Mouse (Mus musculus): ENCODE measurements around the gene Acsm5.

GRCm38 (mm10) chr7:119521816-119522215, 2.6 kb downstream of the Acsm5 start:
- TF ChIP-seq CTCF (IDR thresholded peaks at IDR 0.05; ENCODE audit: low read depth) = no peak
- TF ChIP-seq EP300 (optimal IDR thresholded peaks at IDR 0.05) = no peak

All from stomach, postnatal 0 days (tissue).